11 mouse cellular contexts compared by ENCODE assay signal in the genomic region with DNA sequence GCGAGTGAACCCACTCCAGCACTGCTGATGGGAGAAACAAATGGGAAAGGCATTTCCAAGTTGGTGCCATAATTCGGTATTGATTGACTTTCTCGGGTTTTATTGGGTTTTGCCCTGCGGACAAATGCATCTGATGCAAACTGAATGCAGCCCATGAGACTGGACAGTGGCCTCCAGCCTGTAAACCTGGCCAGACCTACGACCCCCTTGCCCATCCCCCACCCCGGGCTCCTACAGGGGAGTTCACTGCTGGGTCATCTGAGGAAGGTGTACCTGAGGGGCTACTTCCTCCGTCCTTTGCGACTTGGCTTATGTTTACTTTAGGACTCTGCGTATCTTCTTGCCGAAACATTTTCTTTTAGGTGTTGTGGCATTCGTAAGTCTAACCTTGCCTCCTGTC.
DNase-seq lines count a peak whose midpoint lies in the region; ATAC-seq and TF ChIP-seq lines count a peak whose summit lies in the region.
"Had no signal": no experiment of that assay in that cellular context is flagged by ENCODE, and none has a peak within 500 bp of the region (broad histone marks: within the 10 kb centered on the region; RNA-seq: fewer than 3 reads in every experiment).

No protein-coding gene starts in this region.

- intact Hi-C loops in heart, adult 2 months (cut with DNase I): no loop called here

- H3K27ac ChIP-seq in heart, embryonic 10.5 days: peak overlapping the region; percentile 63
- no peak overlapping the region for H3K27ac ChIP-seq in heart, adult 2 months
- no peak overlapping the region for H3K27ac ChIP-seq in limb, embryonic 14.5 days (replicated peaks; ENCODE audit: low read depth, low read length)
- H3K27ac ChIP-seq in liver, postnatal 0 days (ENCODE audit: low read depth): no peak overlapping the region

- H3K9me3 ChIP-seq in heart, embryonic 10.5 days: no peaks in the 10 kb centered on the region
- H3K9me3 ChIP-seq in limb, embryonic 14.5 days (ENCODE audit: control insufficient read depth, low read length): no peaks in the 10 kb centered on the region
- H3K9me3 ChIP-seq in liver, postnatal 0 days (ENCODE audit: low read length): no peaks in the 10 kb centered on the region

- TF ChIP-seq POLR2A in heart, adult 2 months (IDR thresholded peaks at IDR 0.05; ENCODE audit: insufficient read depth, low read depth, low read length): no peak
- TF ChIP-seq POLR2A in limb, embryonic 14.5 days (IDR thresholded peaks at IDR 0.05; ENCODE audit: borderline replicate concordance, extremely low read depth, insufficient read depth, insufficient read length): no peak

- TF ChIP-seq CTCF in heart, adult 2 months (IDR thresholded peaks at IDR 0.05): no peak
- no peak for TF ChIP-seq CTCF in liver, postnatal 0 days (IDR thresholded peaks at IDR 0.05; ENCODE audit: low read depth)

- no peak for ATAC-seq in limb, embryonic 14.5 days (ENCODE audit: low FRiP score, low read depth)
- no peak for ATAC-seq in liver, postnatal 0 days
- ATAC-seq: CD4-positive, CD25-positive, alpha-beta regulatory T cell, adult 4 months had no signal

- peak overlapping the region; percentile 28 for H3K4me2 ChIP-seq in limb, embryonic 14.5 days (replicated peaks; ENCODE audit: low read depth, low read length, severe bottlenecking)
- no peak overlapping the region for H3K4me2 ChIP-seq in liver, postnatal 0 days (ENCODE audit: low read depth, low read length)

- DNase-seq in heart, embryonic 10.5 days (ENCODE audit: low spot score): no peak
- DNase-seq in heart, adult 2 months: no peak
- peak; percentile 43 for DNase-seq in testis, postnatal 10 days (ENCODE audit: low spot score)
- DNase-seq in testis, postnatal 14 days (ENCODE audit: low spot score): no peak
- DNase-seq in limb, embryonic 14.5 days (ENCODE audit: low spot score): no peak
- no peak for DNase-seq in adrenal gland, postnatal 36 days
- no peak for DNase-seq in cerebellum, postnatal 14 days
- DNase-seq in liver, postnatal 0 days: no peak
- DNase-seq: cerebellum, adult 9-11 months; right cerebral cortex, postnatal 25 days had no signal

- peaks cover 59% of the 10 kb centered on the region for H3K4me1 ChIP-seq in heart, embryonic 10.5 days
- H3K4me1 ChIP-seq in heart, adult 2 months (ENCODE audit: control insufficient read depth, insufficient read depth, low read length): no peaks in the 10 kb centered on the region
- peaks cover 14% of the 10 kb centered on the region for H3K4me1 ChIP-seq in limb, embryonic 14.5 days (ENCODE audit: control insufficient read depth, insufficient read depth, low read length)
- H3K4me1 ChIP-seq in liver, postnatal 0 days (ENCODE audit: insufficient read depth): no peaks in the 10 kb centered on the region

- H3K4me3 ChIP-seq in heart, embryonic 10.5 days: peak overlapping the region; percentile 33
- H3K4me3 ChIP-seq in heart, adult 2 months: no peak overlapping the region
- peak overlapping the region; percentile 13 for H3K4me3 ChIP-seq in limb, embryonic 14.5 days (replicated peaks; ENCODE audit: low read length)
- no peak overlapping the region for H3K4me3 ChIP-seq in liver, postnatal 0 days (ENCODE audit: low read depth, low read length)

- no peak for TF ChIP-seq EP300 in heart, adult 2 months (IDR thresholded peaks at IDR 0.05; ENCODE audit: insufficient read depth, low read depth, low read length)
- no peak for TF ChIP-seq EP300 in liver, postnatal 0 days (IDR thresholded peaks at IDR 0.05; ENCODE audit: low read depth)

- 29% methylated on average over 11 of the region's 11 CpGs for WGBS in heart, embryonic 10.5 days
- 45% methylated on average over 11 of the region's 11 CpGs for WGBS in heart, adult 2 months
- WGBS in limb, embryonic 14.5 days: 17% methylated on average over 11 of the region's 11 CpGs
- 38% methylated on average over 11 of the region's 11 CpGs for WGBS in liver, postnatal 0 days (ENCODE audit: insufficient replicate concordance)

- no peaks in the 10 kb centered on the region for H3K36me3 ChIP-seq in heart, embryonic 10.5 days
- no peaks in the 10 kb centered on the region for H3K36me3 ChIP-seq in heart, adult 2 months (ENCODE audit: control insufficient read depth, insufficient read depth, low read length)
- H3K36me3 ChIP-seq in limb, embryonic 14.5 days (ENCODE audit: control insufficient read depth, insufficient read depth, low read length): no peaks in the 10 kb centered on the region
- no peaks in the 10 kb centered on the region for H3K36me3 ChIP-seq in liver, postnatal 0 days (replicated peaks; ENCODE audit: insufficient read depth, low read length)

- no peak overlapping the region for H3K9ac ChIP-seq in heart, adult 2 months (ENCODE audit: low read depth, low read length)
- H3K9ac ChIP-seq in limb, embryonic 14.5 days (ENCODE audit: low read depth, low read length, severe bottlenecking): no peak overlapping the region
- H3K9ac ChIP-seq in liver, postnatal 0 days (replicated peaks): no peak overlapping the region

- peaks cover 90% of the 10 kb centered on the region for H3K27me3 ChIP-seq in heart, embryonic 10.5 days (ENCODE audit: insufficient read depth, poor library complexity, severe bottlenecking)
- H3K27me3 ChIP-seq in heart, adult 2 months (ENCODE audit: control insufficient read depth, insufficient read depth, low read length): no peaks in the 10 kb centered on the region; the same call in 1 of the 2 replicates
- peaks cover 51% of the 10 kb centered on the region for H3K27me3 ChIP-seq in limb, embryonic 14.5 days (ENCODE audit: control insufficient read depth, insufficient read depth, low read length)
- H3K27me3 ChIP-seq in liver, postnatal 0 days (ENCODE audit: insufficient read depth, low read length): peaks cover 7% of the 10 kb centered on the region

- no peaks in the 10 kb centered on the region for H3K79me2 ChIP-seq in heart, adult 2 months (replicated peaks; ENCODE audit: control insufficient read depth, insufficient read depth, low read length)

Comparison
In these comparisons a context has a peak if more than half of its experiments do, and no peak if none do; other contexts are left out.
1. H3K4me3 ChIP-seq: peak in heart, embryonic 10.5 days (single experiment) and limb, embryonic 14.5 days (single experiment); none in heart, adult 2 months (single experiment) and liver, postnatal 0 days (single experiment).